Mouse (Mus musculus) right cerebral cortex, postnatal 36 days (tissue): ENCODE results near the gene Zfp729a.
A peak's percentile ranks its signal among the peaks of the same experiment; 100 is the strongest.
"Not testable (repeated sequence)": the region's sequence is repeated elsewhere in the genome, so short reads cannot be mapped to it uniquely, and the experiment has no call there.

ENCODE experiments used
- DNase-seq, 2 experiments: peaks; one replicate each; pipeline ENCODE4 v3.0.0; 2022; ENCODE audit warnings: low spot score in 2 of 2, mixed read lengths in 1 of 2

The Zfp729a gene

GRCm38 (mm10) chr13:67637294-67638007, at the start of gene Zfp729a, which contains the start of gene Gm49345:
Gene Zfp729a, minus strand, starts transcription at chr13:67637791.
Gene Gm49345, minus strand, starts transcription at chr13:67637769.
- peak; percentile 82 to 88 for DNase-seq

DNA sequence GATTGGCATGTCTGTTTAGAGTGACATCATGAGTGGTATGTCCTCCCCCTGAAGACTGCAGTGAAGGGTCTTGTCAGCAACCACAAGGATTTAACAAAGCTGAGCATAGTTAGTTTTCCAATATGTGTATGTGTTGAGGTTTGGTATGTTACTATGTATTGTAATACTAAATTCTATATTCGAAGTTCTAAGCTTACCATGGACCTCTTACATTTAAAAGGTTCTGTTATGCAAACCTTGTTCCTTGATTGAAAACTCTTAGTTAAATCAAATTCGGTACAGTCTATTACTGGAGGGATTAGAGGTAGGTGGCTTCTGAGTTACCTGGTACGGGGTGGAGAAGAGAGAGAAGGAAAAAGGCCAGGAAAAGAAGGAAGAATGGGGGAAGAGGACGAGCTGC, 49.4 kb upstream of the Zfp729a start, which contains the start of gene Zfp738:
Gene Zfp738 (minus strand): TSS at position 101 of the 400 bp plus-strand sequence.
- no peak for DNase-seq

DNA sequence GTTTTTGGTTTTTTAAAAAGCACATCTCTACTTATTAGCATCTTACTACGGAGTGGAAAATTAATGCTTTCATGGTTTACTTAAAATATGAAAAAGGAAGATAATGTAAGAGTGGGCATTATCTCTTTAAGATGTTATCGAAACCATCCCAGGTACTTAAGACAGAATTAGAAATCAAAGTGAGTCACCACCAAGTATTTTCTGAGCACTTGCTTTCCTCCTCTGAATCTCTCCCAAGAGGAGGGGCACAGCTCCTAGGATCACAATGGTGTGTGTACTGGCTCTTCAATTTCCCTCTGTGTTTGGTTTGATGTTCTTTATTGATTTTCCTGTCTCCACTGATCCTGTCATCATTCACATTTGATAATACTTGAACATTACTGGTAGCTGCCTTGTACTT, 46.2 kb upstream of the Zfp729a start:
- not testable (repeated sequence) for DNase-seq

DNA sequence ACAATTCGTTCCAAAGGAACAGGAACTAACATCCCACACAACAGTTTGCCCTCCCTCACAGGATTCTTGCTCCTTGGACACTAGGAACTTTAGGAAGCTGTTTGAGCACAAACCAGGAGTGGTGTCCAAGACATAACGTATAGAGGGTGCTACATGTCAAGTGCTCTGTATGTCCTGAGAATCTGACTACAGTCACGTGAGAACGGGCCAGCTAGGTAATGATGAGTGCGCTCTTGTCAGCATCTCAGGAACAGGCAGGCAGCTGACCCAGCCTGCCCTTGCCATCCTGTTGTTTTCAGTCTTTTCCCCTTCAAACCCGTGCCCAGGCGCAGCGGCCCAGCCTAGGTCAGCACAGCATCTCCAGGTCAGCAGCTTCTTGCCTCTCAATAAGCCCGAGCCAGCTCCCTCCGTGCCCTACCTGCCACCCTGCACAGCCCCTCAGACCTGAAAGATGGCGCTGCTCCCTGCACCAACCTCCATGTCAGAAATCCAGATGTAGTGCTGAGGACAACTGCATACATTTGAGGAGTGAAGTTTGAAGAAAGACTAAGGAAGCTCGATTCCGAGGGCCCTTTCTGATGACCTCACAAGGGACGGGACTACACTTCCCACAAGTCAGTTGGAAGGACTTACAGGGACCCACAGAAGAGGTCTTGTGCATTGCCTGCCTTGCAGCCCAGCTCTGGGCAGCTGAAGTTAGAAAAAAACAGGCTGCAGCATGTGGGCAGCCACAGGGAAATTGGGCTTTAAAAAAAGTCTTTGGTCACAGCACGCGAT, 45.6 kb upstream of the Zfp729a start:
- DNase-seq: peak; percentile 86 to 92

DNA sequence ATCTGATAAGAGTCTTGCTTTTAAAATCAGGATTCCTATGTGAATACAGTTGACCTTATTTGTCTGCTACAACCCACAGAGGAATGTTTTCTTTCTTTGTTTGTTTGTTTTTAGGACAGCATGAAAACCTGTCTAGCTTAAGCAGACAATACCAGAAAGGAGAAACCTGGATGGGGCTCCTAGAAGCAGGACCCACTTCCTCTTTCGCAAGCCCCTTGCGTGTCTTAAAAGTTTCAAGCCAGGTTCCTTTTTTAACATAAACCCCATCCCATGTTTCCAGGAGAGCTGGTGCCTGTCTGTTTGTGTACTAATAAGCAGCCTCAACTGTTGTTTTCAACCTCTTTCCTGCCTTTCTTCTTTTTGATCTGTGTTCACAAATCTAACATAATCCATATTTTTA, 37.3 kb upstream of the Zfp729a start:
- DNase-seq: no peak

- no peak for DNase-seq
Observed at GRCm38 (mm10) chr13:67652496-67652895, 14.9 kb upstream of the Zfp729a start.

GRCm38 (mm10) chr13:67610108-67610507, 27.5 kb downstream of the Zfp729a start:
- no peak for DNase-seq

DNA sequence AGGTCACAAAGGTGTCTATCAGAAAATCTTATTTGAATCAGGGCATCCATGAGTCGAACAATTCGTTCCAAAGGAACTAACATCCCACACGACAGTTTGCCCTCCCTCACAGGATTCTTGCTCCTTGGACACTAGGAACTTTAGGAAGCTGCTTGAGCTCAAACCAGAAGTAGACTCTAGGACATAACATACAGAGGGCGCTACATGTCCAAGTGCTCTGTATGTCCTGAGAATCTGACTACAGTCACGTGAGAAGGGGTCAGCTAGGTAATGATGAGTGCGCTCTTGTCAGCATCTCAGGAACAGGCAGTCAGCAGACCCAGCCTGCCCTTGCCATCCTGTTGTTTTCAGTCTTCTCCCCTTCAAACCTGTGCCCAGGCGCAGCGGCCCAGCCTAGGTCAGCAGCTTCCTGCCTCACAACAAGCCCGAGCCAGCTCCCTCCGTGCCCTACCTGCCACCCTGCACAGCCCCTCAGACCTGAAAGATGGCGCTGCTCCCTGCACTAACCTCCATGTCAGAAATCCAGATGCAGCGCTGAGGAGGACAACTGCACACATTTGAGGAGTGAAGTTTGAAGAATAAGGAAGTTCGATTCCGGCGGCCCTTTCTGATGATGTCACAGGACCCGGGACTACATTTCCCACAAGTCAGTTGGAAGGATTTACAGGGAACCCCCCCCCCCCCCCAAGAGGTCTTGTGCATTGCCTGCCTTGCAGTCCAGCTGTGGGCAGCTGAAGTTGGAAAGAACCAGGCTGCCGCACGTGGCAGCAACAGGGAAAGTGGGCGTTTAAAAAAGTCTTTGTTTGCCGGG, 28.3 kb downstream of the Zfp729a start, which contains the start of gene Zfp729b:
Gene Zfp729b (minus strand): TSS at position 642 of the 811 bp plus-strand sequence.
- peak; percentile 87 to 89 for DNase-seq

DNA sequence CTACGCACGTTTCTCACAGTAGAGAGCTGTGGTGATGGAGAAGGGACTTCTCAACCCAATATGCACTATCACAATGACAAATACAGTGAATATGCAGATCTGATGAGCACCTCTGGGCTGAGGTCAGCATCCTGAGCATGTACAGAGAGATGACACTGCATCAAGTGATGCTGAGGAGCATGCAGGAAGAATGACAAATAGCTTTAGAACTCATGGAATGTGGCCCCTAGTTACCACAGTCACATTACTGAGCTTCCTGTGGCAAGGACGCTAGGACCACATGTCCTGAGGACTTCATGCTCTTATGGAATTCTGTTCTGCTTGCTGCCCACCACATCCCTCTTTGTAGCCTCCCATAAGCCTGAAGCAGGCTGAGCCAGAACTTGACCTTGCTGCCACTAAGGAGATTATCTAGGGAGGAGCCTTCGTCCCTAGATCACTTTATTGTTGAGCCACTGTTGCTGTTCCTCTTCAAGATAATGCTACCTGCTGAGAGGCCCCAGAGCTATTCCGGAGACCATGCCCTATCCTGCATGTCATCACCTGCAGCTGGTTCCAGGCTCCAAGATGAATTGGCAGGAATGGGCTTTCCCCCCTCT, 64.9 kb downstream of the Zfp729a start:
- no peak for DNase-seq
